Mouse (Mus musculus) cerebellum, postnatal 14 days (tissue): ENCODE measurements around the gene Cdk13.

Experiments
- DNase-seq, 2 experiments: peaks; one replicate each; pipeline ENCODE4 v3.0.0; 2021; ENCODE audit warnings: mixed read lengths in 2 of 2

Gene Cdk13

DNA sequence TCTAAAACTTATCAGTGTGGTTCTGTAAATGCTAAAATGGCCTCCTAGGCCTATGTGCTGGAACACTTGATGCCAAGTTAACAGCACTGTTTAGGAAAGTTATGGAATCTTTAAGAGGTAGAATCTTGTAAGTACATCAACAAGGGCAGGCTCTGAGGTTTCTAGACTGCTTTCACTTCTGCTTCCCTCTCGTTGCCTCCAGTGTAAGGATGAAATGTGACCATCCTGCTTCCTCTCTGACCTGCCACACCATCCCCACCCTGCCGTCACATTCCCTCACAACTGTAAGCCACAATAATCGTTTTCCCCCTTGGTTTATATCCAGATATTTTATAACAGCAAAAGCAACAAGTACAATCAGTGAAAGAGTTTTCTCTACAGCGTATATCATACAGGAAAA, 49.9 kb downstream of the Cdk13 start:
- DNase-seq, result no peak

DNA sequence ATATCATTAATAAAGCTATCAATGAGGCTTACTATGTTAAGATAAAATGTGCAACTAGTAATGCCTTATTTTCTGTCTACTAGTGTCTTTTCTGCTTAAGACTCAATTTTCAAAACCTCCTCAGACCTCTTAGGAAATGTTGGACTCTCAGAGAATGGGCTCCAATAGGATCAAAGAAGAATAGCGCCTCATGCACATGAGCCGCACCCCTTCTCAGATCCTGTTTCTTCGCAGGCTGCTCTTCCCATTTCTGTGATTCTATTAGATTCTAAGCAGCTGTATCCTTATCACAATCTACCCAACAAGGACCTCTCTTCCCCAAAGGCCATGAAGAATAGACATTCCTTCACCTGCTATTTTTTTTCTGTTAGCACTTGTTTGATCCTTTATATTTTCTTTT, 76.1 kb downstream of the Cdk13 start:
- DNase-seq, result no peak

DNA sequence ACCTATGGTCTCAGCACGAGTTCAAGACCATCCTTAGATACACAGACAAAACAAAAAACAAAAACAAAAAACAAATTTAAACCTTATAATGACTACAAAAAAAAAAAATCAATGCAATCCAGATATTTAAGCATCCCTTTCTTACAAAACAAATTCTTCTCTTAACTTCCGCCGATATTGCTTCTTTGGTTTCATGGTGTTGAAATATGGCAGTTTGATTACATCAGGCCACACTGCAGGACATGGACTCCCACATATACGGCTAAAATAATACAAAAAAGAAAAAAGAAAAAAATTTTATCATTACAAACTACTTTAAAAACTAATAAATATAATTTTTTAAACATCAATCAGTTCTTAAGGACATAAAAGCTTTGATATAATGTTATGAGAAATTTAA, 77.0 kb downstream of the Cdk13 start:
- no peak for DNase-seq

DNA sequence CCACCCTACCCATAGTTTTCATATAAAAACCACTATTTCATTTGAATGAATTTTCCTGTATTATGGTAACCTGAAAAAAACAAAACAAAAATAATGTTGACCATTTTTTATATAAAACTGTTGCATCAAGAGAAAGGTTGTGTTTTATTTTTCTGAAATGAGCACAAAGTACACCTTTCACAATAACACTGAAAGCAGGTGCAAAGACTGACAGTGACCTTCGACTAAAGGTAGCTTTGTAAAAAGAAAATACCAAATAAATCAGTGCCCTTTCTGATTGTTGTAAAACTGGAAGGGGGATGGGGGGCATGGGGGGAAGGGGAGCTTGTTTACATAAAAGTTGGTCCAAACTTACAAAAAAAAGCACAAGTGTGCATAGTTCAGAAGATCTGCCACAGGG, 87.5 kb downstream of the Cdk13 start:
- no peak for DNase-seq

DNA sequence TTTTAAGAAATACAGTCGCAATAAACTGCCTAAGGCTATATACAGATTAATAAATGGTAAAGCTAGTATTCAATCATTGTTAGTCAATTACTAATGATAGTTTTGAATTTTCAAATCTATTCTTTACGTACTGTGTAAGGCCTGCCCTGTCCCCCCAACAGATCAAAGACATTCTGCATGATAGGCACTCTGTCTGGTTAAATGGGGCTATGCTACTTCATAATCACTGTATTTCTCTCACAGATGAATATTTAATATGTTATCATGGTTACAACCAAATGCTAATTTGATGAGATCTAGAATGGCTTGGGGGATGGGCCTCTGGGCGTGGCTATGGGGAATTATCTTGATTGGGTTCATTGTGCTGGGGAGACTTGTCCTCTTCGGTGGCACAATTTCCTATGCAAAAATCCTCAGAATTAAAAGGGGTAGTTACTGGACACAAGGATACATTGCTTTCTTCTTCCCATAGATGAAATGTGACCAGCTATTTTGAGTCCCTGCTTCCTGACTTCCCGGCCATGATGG, 96.0 kb downstream of the Cdk13 start:
- DNase-seq, result no peak

DNA sequence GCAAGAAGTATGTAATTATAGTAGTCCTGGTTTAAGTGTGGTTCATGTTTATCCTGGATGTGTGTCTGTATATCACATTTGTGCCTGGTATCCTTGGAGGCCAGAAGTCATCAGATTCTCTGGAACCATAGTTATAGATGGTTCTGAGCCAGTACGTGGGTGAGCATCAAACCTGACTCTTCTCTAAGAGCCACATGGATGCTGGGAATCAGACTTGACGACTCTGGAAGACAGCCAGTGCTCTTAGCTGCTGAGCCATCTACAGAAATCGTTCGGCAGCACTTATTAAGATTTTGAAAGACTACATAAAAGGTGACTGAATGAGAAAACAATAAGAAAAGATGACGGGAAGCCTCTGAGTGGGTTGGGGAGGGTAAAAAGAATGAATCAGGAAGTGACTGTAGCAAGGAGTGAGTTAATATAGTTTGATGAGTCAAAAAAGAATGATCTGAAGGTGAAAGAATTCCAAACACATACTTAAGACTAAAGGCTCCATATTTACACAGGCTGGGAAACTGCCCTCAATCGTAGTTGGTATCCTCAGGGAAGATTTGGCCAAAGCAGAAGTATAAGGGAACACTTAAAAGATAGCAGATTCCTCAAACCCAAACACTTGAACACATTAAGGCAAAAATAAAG, 99.6 kb downstream of the Cdk13 start:
- no peak for DNase-seq

DNA sequence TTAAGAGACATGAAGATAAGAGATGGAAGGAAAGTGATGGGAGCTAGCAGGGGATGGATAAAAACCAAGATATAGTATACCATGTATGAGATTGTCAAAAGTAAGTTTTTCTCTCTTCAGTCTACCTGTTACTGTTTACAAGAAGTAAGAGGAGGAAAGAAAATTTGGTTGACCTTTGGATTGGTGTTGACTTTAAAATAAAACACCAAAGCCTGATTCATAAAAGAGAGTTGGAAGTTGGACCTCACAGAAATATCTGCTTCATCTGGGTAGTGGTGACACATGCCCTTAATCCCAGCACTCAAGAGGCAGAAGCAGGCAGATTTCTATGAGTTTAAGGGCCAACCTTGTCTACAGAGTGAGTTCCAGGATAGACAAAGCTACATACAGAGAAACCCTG, 102.6 kb downstream of the Cdk13 start:
- no peak for DNase-seq

DNA sequence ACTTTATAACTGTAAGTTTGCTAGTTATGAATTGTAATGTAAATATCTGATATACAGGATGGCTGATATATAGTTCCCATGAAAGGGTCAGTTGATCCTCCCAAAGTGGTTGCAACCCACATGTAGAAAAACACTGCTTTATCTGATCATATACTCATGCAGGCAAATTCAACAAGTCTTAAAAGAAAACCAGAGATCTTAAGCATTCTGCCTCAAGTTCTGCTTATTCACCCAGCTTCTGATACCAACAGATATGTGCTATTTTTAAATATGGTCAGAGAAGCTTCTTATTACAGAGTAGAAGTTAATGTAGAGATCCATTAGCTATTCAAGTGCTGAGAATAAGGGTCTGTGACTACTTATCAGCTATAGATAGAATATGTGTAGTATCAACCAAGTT, 103.6 kb downstream of the Cdk13 start:
- no peak for DNase-seq

DNA sequence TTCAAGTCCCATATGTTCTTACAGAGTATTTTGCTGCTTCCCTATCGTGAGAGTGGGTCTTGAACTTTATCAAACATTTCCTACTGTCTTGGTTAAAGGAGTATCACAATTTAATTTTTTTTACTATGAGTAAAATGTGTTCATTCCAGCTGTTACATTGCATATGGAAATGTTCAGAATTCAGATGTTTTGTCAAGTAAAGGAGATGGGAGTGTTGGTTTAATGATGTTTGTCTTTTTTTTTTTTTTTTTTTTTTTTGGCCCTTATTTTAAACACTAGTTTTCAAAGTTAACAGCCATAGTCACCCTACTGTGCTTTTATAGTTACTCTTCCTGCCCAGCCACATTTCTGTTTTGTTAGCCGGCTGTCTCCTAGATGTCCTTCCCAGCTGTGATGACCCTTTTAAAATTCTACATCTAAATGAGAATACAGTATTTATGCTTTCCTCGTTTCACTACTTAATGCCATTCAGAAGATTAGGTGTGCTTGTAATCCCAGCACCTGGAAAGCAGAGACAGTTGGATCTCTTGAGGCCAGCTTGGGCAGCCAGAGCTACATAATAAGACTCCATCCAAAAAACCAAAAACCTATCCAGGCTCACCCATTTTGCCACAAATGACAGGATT, 104.7 kb downstream of the Cdk13 start:
- DNase-seq, result no peak

DNA sequence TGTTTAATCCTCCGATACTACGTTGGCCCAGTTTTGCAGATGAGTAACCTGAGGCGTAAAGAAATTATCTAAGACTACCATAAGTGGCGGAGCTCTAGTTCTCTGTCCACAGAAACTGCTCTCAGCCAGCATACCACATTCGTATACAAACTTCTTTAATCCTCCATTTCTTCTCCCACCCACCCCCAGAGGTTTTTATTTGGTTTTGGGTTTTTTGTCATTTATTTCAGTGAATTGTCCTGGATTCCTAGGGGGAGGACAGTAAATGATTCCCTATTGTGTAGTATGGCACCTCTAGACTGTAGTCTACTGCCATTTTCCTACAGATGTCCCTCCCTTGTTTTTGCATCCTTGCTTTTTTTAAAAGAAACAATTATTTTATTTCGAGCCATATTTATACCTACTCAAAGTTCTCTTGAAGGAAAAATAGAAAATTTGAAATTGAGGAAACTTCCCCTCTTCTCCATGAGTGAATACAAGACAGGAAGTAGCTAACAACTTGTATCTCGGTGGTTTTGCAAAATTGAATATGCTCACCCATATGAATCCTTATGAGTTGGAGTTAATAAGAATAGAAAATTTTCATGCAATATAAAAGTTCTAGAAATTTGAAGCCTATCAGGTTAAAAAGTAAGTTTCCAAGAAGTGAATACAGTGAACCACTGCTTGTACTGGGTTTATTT, 108.9 kb downstream of the Cdk13 start:
- DNase-seq, result no peak

DNA sequence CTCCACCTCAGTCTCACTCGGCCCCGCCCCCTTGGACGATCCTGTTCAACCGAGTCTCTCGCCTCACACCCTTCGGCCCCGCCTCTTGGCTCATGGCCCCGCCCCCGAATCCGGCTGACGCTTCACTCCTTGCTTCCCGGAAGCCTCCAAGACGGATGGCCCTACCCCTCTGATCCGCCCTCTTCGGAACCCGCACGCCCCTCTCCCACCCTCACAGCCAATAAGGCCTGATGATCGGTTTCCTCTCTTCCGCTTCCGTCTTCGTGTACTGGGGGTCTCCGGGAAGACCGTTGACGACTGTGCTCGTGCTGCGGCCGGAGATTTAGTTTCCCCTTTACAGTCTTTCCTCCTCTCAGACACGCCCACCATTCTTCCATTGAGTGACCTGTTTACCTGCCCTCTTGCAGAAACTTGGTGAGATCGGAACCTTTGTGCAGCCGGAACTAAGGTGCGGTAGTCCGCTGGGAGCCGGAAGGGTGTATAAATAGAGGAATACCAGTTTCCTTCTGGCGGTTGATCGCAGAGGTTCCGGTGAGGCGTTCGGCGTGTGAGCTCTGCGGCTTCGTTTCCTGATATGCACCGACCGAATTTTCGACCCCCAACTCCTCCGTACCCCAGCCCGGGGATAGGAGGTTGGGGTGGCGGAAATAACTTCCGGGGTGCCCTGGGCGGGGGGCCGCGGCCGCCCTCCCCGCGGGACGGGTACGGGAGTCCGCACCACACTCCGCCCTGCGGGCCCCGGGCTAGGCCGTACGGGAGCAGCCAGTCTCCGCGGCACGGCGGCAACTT, 109.8 kb downstream of the Cdk13 start, which contains the start of the genes Mplkip and Sugct:
Gene Mplkip (plus strand): TSS at position 282 of the 789 bp plus-strand sequence.
Gene Sugct (minus strand): TSS at position 643 of the 789 bp plus-strand sequence.
- DNase-seq, result peak; percentile 100

DNA sequence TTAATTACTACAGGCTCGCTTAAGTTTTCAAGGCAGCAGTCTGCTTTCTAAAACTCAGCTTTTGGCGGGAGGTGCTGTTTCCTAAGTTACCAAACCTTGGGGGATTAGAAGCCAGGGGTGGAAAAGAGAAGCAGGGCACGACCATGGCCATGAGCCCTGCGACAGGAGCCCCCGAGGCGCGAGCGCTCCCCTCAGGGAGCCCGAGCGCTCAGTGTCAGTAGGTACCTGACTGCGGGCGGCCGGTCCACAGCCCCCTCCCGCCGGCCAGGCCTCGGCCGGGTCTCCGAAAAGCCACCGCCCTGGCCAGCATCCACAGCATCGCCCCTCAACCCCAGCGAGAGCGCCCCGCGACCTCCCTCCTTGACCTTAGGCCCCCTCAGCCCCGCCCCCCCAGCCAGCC, 110.5 kb downstream of the Cdk13 start:
- DNase-seq, result no peak

DNA sequence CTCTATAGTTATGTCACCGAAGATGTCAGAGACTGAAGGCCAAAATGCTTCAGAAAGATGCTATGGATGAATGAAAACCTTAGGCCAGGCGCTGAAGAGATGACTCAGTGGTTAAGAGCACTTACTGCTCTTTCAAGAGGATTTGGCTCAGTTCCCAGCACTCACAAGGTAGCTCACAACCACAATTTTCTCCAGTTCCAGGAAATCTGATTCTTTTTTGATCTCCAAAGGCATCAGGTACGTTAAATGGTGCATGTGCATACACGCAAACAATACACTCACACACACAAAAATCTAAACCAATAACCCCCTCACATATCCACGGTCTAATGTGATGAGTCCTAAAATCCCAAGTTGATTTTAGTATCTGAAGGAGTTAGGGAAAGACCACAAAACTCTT, 111.1 kb downstream of the Cdk13 start:
- peak; percentile 8 to 16 for DNase-seq

DNA sequence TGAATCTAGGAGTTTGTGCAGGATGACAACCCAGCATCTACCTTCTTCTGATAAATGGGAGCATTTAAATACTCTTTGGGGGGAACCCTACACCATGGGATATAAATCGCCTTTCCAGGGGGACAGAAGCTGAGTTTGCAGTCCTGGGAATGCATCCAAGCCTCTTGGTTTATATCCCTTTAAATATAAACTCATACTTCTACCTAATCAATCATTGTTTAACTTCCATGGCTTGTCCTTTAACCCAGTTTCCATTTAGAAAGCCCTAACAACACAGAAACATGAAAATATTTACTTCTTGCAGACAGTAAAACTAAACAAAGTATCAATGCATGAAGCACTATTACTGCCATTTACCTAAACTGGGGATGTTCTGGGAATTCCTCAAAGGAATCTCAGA, 113.5 kb downstream of the Cdk13 start:
- no peak for DNase-seq

DNA sequence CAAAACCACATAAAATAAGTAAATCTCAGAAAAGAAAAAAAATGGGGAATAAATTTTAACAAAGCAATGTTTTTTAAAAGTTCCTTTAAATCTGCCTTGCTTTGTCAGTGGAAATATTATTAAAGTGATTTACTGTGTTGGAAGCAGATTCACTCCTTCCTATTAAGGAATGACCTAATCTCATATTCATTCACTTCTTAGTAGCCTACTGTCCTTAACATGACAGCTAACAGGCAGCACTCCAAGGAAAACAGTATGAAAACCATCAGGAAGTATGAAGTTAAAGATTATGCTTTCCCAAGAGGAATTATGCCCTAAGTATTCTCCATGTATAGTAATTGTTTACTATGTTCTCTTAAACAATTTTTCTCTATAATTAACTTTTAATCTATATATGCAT, 114.2 kb downstream of the Cdk13 start:
- DNase-seq, result no peak

DNA sequence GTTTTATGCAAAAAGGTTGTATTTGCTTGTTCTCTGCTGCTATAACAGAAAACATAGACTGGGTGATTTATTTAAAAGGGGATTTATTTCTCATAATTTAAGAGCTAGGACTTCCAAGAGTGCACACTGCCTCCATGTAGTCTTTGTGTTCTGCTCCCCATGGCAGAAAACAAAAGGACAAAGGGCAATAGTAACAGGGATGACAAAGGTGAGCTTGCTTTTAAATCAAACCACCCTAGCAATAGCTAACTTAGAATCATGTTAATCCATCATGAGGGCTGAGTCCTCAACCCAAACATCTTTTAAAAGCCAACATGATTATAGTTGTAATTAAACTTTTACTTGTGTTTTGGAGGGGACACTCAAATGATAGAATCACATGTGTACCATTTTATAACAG, 115.4 kb downstream of the Cdk13 start:
- no peak for DNase-seq

DNA sequence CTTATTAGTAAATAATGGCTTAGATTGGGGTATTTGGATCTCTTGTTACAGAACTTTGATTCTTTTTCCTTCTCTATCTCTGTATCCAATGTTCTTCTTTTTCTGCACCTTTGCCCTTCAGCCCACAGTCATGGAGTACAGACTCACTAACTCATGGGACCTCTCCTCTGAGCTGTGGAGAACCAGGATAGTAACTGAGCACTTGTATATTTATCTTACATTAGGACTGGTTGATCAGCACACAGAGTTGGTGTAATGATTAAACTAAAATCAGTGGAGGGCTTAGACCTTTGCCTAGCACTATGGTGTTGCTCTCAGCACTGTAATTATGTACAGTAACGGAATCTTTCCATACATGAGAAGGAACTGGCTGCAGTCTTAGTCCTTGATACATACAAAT, 133.8 kb downstream of the Cdk13 start:
- no peak for DNase-seq

DNA sequence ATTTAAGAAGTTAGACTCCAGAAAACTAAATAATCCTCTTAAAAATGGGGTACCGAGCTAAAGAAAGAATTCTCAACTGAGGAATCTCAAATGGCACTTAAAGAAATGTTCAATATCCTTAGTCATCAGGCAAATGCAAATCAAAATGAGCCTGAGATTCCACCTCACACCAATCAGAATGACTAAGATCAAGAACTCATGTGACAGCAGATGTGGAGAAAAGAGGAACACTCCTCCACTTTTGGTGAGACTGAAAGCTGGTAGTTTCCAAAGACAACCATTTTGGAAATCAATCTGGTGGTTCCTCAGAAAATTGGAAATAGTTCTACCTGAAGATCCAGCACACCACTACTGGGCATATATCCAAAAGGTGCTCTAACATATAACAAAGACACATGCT, 137.5 kb downstream of the Cdk13 start:
- DNase-seq, result no peak
